Mouse (Mus musculus): ENCODE measurements around the gene Pard3.

The Pard3 gene

GRCm38 (mm10) chr8:127440834-127441485 lies 377.3 kb downstream of the Pard3 start:
- DNase-seq, result no peak

- no peak for DNase-seq
Measured at GRCm38 (mm10) chr8:127447401-127447800, 383.7 kb downstream of the Pard3 start.

DNA sequence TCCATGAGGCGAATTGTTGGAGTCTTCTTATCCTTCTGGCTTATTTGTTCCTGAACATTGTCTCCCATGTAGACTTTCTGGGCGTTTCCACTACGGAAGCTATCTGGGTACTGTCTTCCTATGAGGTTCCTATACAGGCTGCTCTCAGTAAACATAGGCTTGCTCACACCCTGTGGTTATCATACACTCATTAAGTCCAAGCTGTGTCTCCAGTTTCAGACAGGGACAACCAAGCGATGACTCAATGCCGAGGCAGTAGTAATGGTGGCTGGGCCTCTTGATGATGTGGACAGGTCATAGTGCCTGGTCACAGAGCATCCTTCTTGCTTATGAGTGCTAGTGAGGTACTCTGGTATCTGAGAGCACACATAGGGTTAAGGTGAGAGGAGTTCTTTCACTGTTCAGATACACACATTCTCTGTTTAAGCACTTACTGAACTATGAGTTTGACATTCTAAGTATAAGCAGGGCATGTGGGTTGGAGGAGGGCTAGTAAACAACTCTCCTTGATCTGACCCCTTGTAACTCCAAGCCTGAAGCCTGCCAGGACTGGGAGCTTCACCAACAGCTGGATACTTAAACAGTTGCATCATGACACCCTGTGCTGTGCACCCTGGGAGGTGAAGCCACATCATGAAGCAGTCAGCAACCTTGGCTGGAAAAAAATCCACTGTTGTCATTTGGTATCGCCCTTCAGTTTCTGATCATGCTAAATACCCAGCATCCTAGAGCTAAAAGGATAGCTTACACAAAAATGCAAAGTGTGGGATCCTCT lies 385.6 kb downstream of the Pard3 start:
- DNase-seq, result no peak

- no peak for DNase-seq
Measured at GRCm38 (mm10) chr8:127450954-127451668, 387.4 kb downstream of the Pard3 start.

GRCm38 (mm10) chr8:127452364-127452763 lies 388.7 kb downstream of the Pard3 start:
- DNase-seq, result no peak

- no peak for DNase-seq
Measured at GRCm38 (mm10) chr8:127457901-127458300, 394.2 kb downstream of the Pard3 start.

GRCm38 (mm10) chr8:127461173-127461572 lies 397.5 kb downstream of the Pard3 start:
- no peak for DNase-seq

DNA sequence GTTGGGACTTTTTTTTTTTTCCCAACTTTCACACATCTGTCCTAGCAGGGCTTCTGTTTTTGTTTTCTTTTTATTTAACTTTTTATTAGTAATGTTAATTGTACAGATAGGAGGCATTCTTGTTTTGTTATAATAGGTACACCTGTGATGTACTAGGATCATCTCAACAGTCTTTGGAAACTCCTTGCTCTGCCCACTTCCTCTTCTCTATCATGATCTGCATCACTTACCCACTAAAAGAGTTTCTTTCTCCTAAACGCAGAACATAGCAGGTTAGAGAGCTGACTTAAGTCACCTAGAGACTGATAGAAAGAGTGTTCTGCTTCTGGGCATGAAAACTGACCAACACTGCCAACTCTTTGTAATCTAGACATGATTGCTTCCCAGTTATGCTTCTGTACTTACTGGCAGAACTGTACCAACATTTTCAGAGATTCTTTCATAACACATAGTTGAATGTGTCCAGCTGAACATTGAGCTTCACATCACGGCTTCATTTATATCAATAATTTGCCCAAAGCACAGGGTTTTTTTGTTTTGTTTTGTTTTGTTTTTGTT lies 398.8 kb downstream of the Pard3 start:
- DNase-seq, result no peak

DNA sequence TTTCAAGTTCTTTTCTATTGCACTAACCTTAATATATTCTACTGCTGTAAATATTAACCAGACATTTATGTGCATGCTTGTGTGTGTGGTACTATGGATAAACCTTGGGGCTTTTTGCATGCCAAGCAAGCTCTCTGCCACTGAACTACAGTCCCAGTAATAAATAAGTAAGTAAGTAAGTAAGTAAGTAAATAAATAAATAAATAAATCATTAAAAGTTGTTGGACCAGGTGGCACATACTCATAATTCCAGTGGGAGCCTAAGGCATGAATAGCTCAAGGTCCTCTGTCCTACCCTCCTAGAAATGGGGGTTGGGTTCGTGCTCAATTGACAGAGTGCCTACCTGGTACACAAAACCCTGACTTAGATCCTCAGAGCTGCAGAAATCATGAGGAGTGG lies 400.6 kb downstream of the Pard3 start:
- DNase-seq, result no peak

- DNase-seq, result no peak
Measured at GRCm38 (mm10) chr8:127472204-127472603, 408.5 kb downstream of the Pard3 start.

- DNase-seq, result peak; percentile 35
Measured at GRCm38 (mm10) chr8:127480003-127480402, 416.3 kb downstream of the Pard3 start.

DNA sequence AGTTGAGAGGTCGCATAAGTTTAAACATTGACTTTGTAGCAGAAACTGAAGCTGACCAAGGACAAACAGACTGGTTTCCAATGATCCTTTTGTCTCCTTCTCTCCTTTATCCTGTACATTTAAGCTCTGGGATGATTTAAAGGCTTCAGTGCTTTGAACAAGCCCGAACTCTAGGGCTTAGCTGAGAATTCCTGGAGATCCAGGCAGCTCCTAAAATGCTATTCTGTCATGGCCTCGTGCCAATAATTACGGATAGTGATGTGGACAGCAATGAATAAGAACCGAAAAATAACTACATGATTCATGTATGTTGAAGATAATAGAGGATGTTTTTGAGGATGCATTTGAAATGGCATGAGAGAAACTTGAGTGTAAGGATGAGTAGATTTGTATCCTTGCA lies 421.9 kb downstream of the Pard3 start:
- no peak for DNase-seq

DNA sequence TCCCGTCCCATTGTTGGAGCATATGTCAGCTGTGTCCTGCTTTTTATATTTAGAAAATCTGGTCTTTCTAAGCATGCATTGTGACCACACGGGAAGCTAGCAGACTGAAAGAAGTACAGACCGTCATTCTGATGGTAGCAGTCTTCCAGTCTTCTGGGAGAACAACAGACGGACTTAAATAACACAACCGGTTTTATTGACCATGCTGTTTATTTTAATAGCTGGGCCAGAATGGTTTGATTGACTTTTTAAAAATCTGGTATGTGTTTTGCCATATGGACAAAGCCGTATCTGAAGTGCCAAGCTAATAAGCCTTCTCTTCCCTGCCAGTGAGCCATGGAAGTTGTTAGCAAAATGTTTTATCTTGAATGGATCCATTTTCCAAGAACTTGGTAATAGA lies 428.3 kb downstream of the Pard3 start:
- no peak for DNase-seq

GRCm38 (mm10) chr8:127495226-127495780 lies 431.6 kb downstream of the Pard3 start:
- no peak for DNase-seq

DNA sequence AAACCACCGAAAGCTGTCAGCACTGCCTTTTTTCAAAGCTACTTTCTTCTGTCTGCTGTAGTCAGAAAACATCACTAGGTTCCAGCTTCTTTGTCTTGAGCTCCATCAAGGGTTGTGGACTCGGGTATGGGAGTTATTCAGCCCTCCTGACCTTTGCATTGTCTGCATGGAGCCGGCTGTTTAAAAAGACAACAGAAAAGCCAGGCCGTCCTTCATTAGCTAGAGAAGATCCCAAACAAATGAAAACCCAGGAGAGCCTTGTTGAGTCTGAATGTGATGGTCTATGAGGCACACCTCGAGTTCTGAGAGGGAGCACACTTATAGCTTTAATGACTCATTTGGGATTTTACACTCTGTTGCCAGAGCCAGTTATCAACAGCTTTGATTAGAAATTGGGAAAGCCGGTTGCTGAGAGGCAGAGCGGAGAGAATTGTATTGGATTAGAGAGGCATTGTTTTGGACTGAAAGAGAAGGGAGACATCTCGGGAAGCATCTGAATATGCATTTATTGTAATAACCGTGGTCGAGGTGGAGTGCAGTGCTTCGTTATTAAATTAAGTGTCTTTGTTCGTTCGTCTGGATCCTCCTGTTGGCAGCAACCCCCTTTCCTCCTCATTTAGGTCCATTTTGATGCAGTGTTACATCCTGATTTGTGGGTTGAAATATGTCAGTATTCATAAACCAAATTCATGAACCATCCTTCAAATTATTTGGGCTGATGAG lies 435.5 kb downstream of the Pard3 start:
- no peak for DNase-seq

GRCm38 (mm10) chr8:127499720-127500114 lies 436.0 kb downstream of the Pard3 start:
- DNase-seq, result no peak

DNA sequence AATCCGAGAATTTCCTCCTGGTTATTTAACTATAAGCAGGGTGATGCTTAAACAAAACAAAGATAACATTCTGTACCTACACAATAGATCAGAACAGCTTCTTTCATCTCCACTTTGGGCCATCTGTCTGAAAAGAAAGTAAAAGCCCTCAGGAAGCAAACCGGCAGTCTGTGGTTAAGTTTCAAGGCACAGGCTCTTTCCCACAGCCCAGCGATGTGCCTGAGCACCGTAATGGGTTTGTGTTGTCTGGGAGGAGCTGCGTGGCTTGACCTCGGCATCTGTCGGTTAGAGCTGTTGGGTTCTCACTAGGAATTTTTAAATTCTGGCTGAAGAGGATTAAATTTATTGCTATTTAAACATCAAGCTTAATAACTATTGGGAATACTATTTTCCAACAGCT lies 436.5 kb downstream of the Pard3 start:
- DNase-seq, result no peak

DNA sequence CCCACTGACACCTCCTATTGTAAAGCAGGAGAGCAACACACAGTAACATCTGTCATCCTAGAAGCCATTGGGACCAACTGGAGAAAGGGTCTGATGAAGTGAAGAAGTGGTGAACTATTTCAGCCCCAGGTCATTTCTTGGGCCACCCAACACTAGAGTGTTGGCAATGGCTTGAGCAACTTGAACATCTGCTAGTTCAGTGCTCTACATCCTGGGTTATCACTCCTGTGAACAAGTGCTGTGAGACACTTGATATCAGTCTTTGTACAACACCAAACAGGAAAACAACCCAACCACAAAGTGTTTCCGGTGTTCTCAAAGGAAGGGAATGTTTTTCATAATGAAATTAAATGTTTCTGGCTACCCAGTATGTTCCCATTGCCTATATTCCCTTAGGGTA lies 438.1 kb downstream of the Pard3 start:
- DNase-seq, result no peak

DNA sequence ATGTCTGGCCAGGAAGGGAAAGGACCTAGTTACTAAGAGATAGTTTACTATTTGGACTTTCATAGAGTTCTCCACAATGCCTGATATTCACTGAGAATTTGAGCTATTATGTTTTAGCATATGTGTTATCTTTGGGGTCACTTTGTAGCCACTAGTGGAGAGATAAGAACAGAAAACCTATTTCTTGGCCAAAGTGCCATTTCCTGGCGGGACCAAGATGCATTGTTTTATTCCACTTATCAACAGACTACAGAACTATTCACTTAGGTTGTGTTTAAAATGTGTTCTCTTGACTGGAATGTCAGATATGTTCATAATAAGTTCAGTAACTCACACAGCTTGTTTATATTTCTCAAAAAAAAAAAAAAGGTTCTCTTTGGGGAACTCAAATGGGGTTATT lies 441.6 kb downstream of the Pard3 start:
- no peak for DNase-seq

DNA sequence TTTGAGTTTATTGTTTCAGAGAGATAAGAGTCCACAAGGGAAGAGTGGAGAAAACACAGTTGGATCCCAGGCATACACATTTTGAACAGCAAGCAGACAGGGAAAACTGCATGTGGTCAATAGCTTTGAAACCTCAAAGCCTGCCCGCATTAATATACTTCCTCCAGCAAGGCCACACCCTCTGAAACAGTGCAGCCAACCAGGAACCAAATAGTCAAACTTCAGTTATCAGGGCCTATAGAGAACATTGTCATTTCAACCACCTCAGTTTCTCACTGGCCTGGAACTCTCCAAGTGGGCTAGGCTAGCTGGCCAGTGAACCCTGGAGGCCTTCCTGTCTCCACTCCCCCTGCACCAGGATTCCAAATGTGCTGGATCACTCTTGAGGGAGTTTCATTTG lies 442.6 kb downstream of the Pard3 start:
- no peak for DNase-seq

GRCm38 (mm10) chr8:127511341-127511740 lies 447.6 kb downstream of the Pard3 start:
- no peak for DNase-seq

- no peak for DNase-seq
Measured at GRCm38 (mm10) chr8:127512001-127512573, 448.4 kb downstream of the Pard3 start.
